Mouse (Mus musculus) spleen, adult 18-20 months (tissue): Measurements from ENCODE around the gene Atp11a.

Source experiments
- DNase-seq, 2 experiments: peaks; one replicate each; pipeline ENCODE4 v3.0.0; 2022; ENCODE audit warnings: mixed read lengths in 2 of 2

Atp11a gene

DNA sequence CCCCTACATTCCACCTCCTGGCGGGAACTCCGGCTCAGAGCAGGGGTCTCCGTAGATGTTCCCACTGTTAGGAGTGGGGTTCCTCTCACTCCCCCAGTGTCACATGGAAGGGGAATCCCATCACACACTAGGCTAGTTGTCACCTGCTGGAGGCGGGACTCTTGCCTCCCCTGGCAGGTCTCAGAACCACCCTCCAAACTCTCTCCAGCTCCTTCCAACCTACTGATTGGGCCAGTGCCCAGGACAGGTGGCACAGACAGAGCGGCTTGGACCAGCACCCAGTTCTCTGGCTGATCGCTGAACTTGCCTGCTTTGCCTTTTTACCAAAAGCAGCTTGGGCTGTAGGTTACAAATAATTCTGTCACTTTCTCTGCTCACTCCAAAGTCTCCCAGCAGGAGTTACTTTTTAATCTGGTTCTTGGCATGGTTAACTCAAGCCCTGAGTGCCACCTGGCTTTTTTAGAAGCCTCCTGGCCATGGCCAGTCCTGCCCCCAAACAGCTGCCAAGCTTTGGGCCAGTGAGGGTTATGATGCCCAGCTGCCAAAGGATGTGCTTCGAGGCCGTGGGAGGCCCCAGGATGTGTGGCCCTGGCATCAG lies 117.5 kb downstream of the Atp11a start:
- DNase-seq: no peak

GRCm38 (mm10) chr8:12874971-12875370 lies 118.2 kb downstream of the Atp11a start:
- no peak for DNase-seq

GRCm38 (mm10) chr8:12877126-12877525 lies 120.3 kb downstream of the Atp11a start:
- no peak for DNase-seq

DNA sequence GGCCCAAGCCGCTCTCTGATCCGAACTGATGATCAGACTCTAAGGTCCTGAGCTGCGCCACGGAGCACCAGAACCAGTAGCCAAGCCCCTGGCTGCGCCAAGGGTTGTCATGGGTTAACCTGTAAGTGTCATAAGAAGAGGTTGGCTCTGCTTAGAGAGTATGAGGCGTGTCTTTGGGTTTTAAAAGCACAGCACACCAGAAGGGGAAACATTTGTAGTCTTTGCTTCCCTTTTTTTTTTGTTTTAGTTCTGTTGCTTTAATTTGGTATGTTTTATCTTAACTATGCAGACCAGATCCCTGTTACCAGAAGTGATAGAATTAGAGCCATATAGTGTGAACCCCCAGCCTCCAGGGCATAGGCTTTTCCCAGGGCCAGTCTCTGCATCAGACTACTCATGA lies 123.3 kb downstream of the Atp11a start:
- no peak for DNase-seq

GRCm38 (mm10) chr8:12883051-12884004 lies 126.5 kb downstream of the Atp11a start:
- DNase-seq: no peak

DNA sequence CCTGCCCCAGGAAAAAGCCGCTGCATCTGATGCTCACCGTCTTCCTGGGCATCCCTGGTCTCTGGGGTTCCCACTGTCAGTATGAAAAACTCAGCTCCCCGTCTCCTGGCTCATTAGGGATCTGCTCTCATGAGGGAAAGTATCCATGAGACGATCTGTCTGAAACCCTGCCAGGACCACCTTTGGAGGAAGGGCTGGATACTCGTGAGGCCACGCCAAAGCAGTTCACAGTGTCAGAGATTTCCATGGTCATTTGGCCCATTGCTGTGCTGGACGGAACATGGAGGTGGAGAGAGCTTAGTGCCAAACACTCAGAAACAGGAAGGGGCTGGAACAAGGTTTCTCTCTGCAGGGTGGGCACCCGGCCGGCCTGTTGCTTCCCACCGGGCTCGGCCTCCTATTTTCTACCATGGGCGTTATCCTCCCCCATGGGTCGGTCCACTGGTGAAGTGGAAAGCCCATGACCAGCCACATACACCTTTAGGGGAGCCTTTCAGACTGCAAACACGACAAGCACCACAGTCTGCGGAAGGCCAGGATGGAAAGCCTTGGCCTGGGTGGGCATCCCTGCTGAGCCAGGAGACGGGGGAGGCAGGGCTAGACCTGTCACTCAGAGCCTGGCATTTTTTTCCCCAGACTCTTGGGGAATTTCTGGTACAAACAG lies 131.1 kb downstream of the Atp11a start:
- no peak for DNase-seq

GRCm38 (mm10) chr8:12889046-12889598 lies 132.3 kb downstream of the Atp11a start:
- no peak for DNase-seq

DNA sequence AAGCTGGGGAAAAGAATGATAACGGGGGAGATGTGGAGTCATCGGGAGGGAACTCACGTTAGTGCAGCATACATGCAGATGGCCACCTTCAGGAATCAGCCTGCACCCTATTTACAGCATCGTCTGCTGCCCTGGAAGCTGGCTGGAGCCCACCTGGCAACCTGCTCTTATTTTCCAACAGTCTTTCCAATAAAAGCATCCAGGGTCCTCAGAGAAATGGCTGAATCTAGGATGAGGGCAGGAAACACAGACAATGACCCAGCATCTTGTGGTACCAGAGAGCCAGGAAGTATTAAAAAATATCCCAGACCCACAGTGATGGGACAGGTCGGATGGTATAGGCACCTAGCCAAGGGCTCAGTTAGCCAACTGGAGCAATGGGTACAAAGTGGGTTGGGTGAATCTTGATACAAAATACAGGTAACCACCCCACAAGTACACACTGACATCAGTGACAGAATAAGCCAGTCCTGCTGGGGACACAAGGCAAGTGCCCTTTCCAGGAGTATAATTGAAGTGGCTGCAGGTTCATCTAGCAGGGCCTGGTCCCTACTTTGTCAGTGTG lies 136.2 kb downstream of the Atp11a start:
- no peak for DNase-seq

- DNase-seq: no peak
These were observed 137.2 kb downstream of the Atp11a start for GRCm38 (mm10) chr8:12893797-12894578.

- DNase-seq: no peak
These were observed 138.1 kb downstream of the Atp11a start for GRCm38 (mm10) chr8:12894783-12895534.

- DNase-seq: no peak
These were observed 138.8 kb downstream of the Atp11a start for GRCm38 (mm10) chr8:12895535-12896150.

DNA sequence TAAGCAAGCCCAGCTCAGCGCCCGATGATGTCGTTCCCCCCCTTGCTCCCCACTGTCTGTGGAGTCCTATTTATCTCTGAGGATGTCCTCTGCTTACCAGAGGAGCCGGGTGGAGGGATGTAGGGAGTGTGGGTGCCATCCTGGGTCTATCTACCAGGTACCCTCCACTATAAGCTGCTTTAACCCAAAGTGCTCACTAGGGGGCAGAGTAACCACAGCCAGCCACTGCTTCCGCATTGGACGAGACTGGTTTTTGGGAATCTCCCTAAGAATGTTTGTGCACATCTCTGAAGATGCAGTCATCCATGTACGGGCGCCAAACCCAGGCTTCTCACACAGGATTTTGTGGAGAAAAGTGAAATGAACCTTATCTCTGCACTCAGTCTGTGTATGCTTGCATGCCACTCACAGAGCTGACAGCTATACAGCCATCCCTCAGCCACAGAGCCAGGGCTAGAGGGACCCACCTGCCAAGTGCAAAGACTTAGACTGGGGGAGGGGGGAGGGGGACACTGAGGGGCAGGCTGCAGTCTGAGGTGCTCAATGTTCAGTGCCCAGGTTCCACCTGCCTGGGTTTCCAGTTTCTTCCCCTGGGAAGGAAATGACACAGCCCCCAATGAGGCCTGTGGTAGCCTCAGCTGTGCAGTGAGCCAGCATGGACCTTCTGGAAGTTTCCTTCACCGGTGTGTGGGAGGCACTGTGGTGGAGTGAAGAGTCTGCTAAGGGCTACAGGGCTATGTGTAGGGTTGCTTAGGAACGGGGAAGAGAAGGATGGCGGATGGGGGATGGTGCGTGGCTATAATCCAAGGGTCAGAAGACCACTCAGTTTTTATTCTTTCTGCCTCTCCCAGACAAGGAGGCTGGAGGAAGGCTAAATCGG lies 139.9 kb downstream of the Atp11a start:
- peak in 1 of 2 experiments; percentile 12 for DNase-seq

DNA sequence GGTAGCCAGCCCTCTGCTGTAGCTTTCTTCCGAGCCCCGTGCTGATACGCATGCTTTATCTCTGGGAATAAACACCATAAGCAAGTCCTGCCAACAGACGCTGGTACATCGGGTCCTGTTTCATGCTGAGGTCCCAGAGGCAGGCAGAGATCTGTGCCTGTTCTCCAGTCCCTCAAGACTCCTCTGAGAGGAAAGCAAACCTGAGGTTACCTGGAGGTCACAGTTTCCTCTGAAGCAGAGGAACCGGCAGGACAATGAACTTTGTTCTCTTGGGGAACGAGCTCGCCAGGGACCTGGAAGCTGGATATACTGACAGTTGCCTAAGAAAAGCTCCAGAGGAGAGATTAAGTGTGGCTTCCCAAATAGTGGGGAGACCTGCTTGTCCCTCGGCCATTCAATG lies 141.0 kb downstream of the Atp11a start:
- DNase-seq: no peak

DNA sequence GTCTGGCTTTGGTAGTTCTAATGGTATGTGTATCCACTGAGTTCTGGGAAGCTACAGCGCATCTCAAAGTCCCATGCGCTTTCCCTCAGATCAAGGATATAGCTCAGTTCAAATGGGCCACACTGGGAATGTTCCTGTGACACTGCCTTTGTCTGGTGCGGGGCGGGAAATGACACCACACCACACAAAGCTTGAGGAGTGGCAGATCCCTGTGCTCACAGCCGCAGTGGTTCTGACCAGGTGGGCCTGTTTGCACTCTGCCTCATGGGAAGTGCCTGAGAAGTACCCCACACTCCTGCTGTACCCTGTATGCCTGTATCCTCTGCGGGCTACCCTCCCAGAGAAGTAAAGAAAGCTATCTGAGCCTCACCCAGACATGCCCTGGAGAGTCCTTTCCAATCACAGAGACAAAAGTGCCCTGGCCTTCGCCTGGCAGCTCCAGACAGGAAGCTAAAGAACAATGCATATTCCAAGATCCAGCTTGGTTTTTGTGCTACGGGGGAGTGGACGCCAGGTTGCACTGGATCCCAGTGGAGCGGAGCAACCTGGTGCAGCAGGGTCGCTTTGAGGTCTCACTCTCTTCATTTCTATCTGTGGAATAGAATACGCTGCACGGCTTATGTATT lies 147.1 kb downstream of the Atp11a start:
- no peak for DNase-seq

GRCm38 (mm10) chr8:12905122-12905521 lies 148.3 kb downstream of the Atp11a start:
- no peak for DNase-seq

- DNase-seq: no peak
These were observed 148.9 kb downstream of the Atp11a start for GRCm38 (mm10) chr8:12905599-12906321.

DNA sequence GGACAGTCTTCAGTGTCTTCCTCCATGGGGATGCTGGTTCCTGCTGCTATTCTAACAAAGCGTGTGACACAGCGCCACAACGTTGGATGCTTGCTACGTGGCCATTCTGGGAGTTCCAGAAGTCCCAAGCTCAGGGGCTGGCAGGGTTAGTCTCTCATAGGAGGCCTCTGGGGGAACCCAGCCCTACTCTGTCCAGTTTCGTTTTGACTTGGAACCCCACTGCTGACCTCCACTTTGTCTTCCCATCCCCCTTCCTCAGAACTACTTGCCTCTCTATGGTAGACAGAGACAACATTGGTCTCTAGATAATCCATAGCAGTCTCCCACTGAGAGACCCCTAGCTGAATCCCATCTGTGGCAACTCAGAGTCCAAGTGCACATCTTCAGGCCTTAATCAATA lies 149.8 kb downstream of the Atp11a start:
- no peak for DNase-seq

- DNase-seq: no peak
These were observed 150.9 kb downstream of the Atp11a start for GRCm38 (mm10) chr8:12907730-12908129.

- no peak for DNase-seq
These were observed 155.2 kb downstream of the Atp11a start for GRCm38 (mm10) chr8:12912011-12912410.
